Mouse (Mus musculus): ENCODE measurements around the gene Ltbr.

DNA sequence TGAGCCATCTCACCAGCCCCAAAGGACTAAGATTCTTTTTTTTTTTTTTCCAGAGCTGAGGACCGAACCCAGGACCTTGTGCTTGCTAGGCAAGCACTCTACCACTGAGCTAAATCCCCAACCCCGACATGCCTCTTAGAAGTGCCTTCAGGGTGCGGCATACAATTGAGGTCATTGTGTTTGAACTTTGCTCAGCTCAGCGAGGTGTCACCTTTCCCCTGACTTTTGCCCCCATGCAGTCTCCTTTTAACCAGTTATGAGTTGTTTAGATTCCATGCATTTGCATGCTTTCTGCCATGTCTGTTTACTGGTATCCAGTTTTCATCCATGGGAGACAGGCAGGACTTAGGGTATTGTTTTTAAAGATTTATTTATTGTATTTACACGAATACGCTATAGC lies 44.9 kb downstream of the Ltbr start:
- no peak for TF ChIP-seq CTCF (IDR thresholded peaks at IDR 0.05; ENCODE audit: control insufficient read depth, insufficient read depth, insufficient replicate concordance, low read depth, low read length)
- no peak for TF ChIP-seq POLR2A (IDR thresholded peaks at IDR 0.05; ENCODE audit: control insufficient read depth, low read depth, low read length)
